Mouse (Mus musculus): ENCODE results near the gene Gsk3a. TPM values are rescaled to one million over a fixed set of nuclear protein-coding genes. Genes with fewer than 3 reads are reported as not detected.
A peak's percentile ranks its signal among the peaks of the same experiment; 100 is the strongest.

The Gsk3a gene
- polyA plus RNA-seq, 1 experiment from 2014 or later, result 15.9 TPM

GRCm38 (mm10) chr7:25238015-25238706, 510 bp upstream of the Gsk3a start:
- Histone ChIP-seq H3K4me3 (ENCODE audit: low read depth, low read length) (peak overlapping the region; percentile 82), H3K9ac (replicated peaks; ENCODE audit: low read depth, low read length) (no peak overlapping the region), H3K27me3 (ENCODE audit: control insufficient read depth, insufficient read depth, low read length) (no peaks in the 10 kb centered on the region), H3K4me1 (ENCODE audit: control insufficient read depth, insufficient read depth, low read length) (peaks cover 15% of the 10 kb centered on the region), H3K4me2 (replicated peaks; ENCODE audit: low read depth, low read length) (peak overlapping the region; percentile 75), H3K36me3 (ENCODE audit: control insufficient read depth, insufficient read depth, low read length) (peaks cover 29% of the 10 kb centered on the region), H3K9me3 (ENCODE audit: control insufficient read depth, low read depth, low read length) (no peaks in the 10 kb centered on the region), H3K27ac (ENCODE audit: low read length) (peak overlapping the region; percentile 70; the same call in 1 of the 2 replicates)
- 0% methylated on average over 23 of the region's 23 CpGs for WGBS
- ATAC-seq (ENCODE audit: insufficient number of reproducible peaks, insufficient read depth, low FRiP score, low read depth), result peak; percentile 90

DNA sequence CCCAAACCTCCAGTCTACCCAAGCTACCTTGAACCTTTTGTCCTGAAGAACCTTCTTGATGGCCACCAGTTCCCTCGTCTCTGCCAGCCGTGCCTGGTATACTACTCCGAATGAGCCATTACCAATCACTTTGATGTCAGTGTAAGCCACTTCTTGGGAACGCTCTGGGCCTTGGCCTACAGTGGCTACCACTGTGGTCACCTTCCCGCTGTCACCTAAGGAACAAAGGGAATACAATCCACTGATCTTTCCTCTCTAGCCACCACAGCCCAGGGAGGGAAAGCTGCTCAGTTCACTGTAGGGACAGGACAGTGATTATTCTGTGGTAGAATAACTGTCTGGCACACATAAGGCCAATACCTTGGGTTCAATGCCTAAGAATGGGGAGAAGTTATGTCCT, 2.1 kb downstream of the Gsk3a start:
- no peak for ATAC-seq (ENCODE audit: insufficient number of reproducible peaks, insufficient read depth, low FRiP score, low read depth)
- no peak overlapping the region for H3K9ac ChIP-seq (replicated peaks; ENCODE audit: low read depth, low read length)
- peaks cover 15% of the 10 kb centered on the region for H3K4me1 ChIP-seq (ENCODE audit: control insufficient read depth, insufficient read depth, low read length)
- WGBS, result 89% methylated on average over 5 of the region's 5 CpGs
- no peak overlapping the region for H3K4me2 ChIP-seq (replicated peaks; ENCODE audit: low read depth, low read length)
- no peaks in the 10 kb centered on the region for H3K27me3 ChIP-seq (ENCODE audit: control insufficient read depth, insufficient read depth, low read length)
- no peak overlapping the region for H3K27ac ChIP-seq (ENCODE audit: low read length)
- peaks cover 38% of the 10 kb centered on the region for H3K36me3 ChIP-seq (ENCODE audit: control insufficient read depth, insufficient read depth, low read length)
- no peaks in the 10 kb centered on the region for H3K9me3 ChIP-seq (ENCODE audit: control insufficient read depth, low read depth, low read length)
- H3K4me3 ChIP-seq (ENCODE audit: low read depth, low read length), result no peak overlapping the region

DNA sequence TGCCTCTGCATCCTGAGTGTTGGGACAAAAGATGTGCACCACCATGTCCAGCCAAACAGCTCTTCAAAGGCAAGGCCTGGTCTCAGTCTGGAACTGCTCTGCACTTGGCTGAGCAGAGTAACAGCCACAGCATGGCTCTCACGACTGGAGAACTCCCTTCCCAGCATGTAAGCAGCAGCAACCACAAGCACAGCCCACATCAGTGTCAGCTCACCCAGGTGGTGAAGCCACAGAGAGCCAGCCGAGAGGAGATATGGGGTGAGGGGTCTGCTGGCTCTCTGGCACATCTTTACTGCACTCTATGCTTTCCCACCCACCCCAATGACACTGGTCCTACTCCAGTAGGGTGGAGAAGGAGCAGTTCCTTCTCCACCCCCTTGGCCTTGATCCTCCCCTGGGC, 4.6 kb downstream of the Gsk3a start:
- H3K4me1 ChIP-seq (ENCODE audit: control insufficient read depth, insufficient read depth, low read length), result peaks cover 15% of the 10 kb centered on the region
- no peak for ATAC-seq (ENCODE audit: insufficient number of reproducible peaks, insufficient read depth, low FRiP score, low read depth)
- H3K36me3 ChIP-seq (ENCODE audit: control insufficient read depth, insufficient read depth, low read length), result peaks cover 62% of the 10 kb centered on the region
- no peaks in the 10 kb centered on the region for H3K9me3 ChIP-seq (ENCODE audit: control insufficient read depth, low read depth, low read length)
- WGBS, result 71% methylated on average over 2 of the region's 2 CpGs
- H3K4me3 ChIP-seq (ENCODE audit: low read depth, low read length), result no peak overlapping the region
- no peak overlapping the region for H3K27ac ChIP-seq (ENCODE audit: low read length)
- no peak overlapping the region for H3K9ac ChIP-seq (replicated peaks; ENCODE audit: low read depth, low read length)
- no peak overlapping the region for H3K4me2 ChIP-seq (replicated peaks; ENCODE audit: low read depth, low read length)
- no peaks in the 10 kb centered on the region for H3K27me3 ChIP-seq (ENCODE audit: control insufficient read depth, insufficient read depth, low read length)

DNA sequence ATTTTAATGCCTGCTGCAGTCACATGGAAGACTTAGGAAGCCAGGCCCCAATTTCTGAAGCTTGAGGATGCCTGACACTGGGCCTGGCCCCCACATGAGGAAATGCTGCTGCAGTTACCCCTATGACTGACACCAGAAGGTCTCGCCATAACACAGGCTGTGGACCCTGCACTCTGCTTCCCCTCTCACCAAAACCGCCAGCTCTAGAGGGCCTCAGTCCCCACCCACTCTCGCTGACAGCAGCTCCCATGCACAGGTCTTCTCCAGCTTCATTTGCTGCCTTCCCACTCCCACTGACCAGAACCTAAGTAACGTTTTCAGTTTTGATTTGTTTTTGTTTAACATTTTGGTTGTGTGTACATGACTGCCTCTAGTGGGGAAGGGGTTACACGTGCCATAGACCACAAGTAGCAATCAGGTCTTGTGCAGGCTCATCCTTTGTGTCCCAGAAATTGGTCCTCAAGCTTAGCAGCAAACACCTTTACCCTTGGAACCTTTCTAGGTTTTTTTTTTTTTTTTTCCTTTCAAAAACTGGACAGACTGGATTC, 5.5 kb downstream of the Gsk3a start:
- H3K4me1 ChIP-seq (ENCODE audit: control insufficient read depth, insufficient read depth, low read length), result peaks cover 15% of the 10 kb centered on the region
- peaks cover 71% of the 10 kb centered on the region for H3K36me3 ChIP-seq (ENCODE audit: control insufficient read depth, insufficient read depth, low read length)
- no peak overlapping the region for H3K27ac ChIP-seq (ENCODE audit: low read length)
- H3K4me2 ChIP-seq (replicated peaks; ENCODE audit: low read depth, low read length), result no peak overlapping the region
- H3K9ac ChIP-seq (replicated peaks; ENCODE audit: low read depth, low read length), result no peak overlapping the region
- no peaks in the 10 kb centered on the region for H3K27me3 ChIP-seq (ENCODE audit: control insufficient read depth, insufficient read depth, low read length)
- no peaks in the 10 kb centered on the region for H3K9me3 ChIP-seq (ENCODE audit: control insufficient read depth, low read depth, low read length)
- no peak overlapping the region for H3K4me3 ChIP-seq (ENCODE audit: low read depth, low read length)
- no peak for ATAC-seq (ENCODE audit: insufficient number of reproducible peaks, insufficient read depth, low FRiP score, low read depth)
- 58% methylated on average over 5 of the region's 5 CpGs for WGBS

- Histone ChIP-seq H3K9ac (replicated peaks; ENCODE audit: low read depth, low read length) (no peak overlapping the region), H3K27ac (ENCODE audit: low read length) (no peak overlapping the region), H3K4me2 (replicated peaks; ENCODE audit: low read depth, low read length) (no peak overlapping the region), H3K9me3 (ENCODE audit: control insufficient read depth, low read depth, low read length) (no peaks in the 10 kb centered on the region), H3K36me3 (ENCODE audit: control insufficient read depth, insufficient read depth, low read length) (peaks cover 84% of the 10 kb centered on the region), H3K4me3 (ENCODE audit: low read depth, low read length) (no peak overlapping the region), H3K27me3 (ENCODE audit: control insufficient read depth, insufficient read depth, low read length) (no peaks in the 10 kb centered on the region), H3K4me1 (ENCODE audit: control insufficient read depth, insufficient read depth, low read length) (peaks cover 5% of the 10 kb centered on the region; the same call in 1 of the 2 replicates)
- ATAC-seq (ENCODE audit: insufficient number of reproducible peaks, insufficient read depth, low FRiP score, low read depth), result no peak
- WGBS, result 85% methylated on average over 9 of the region's 9 CpGs
Measured at GRCm38 (mm10) chr7:25230690-25231285, 6.9 kb downstream of the Gsk3a start.

- Histone ChIP-seq H3K4me1 (ENCODE audit: control insufficient read depth, insufficient read depth, low read length) (peaks cover under 1% of the 10 kb centered on the region; the same call in 1 of the 2 replicates), H3K36me3 (ENCODE audit: control insufficient read depth, insufficient read depth, low read length) (peaks cover 73% of the 10 kb centered on the region), H3K27me3 (ENCODE audit: control insufficient read depth, insufficient read depth, low read length) (no peaks in the 10 kb centered on the region), H3K4me3 (ENCODE audit: low read depth, low read length) (no peak overlapping the region), H3K27ac (ENCODE audit: low read length) (no peak overlapping the region), H3K4me2 (replicated peaks; ENCODE audit: low read depth, low read length) (no peak overlapping the region), H3K9me3 (ENCODE audit: control insufficient read depth, low read depth, low read length) (no peaks in the 10 kb centered on the region), H3K9ac (replicated peaks; ENCODE audit: low read depth, low read length) (no peak overlapping the region)
- no peak for ATAC-seq (ENCODE audit: insufficient number of reproducible peaks, insufficient read depth, low FRiP score, low read depth)
- WGBS, result 100% methylated on average over 1 of the region's 1 CpGs
Measured at GRCm38 (mm10) chr7:25227523-25228300, 9.9 kb downstream of the Gsk3a start.

GRCm38 (mm10) chr7:25222275-25222967, 15.2 kb downstream of the Gsk3a start:
- H3K36me3 ChIP-seq (ENCODE audit: control insufficient read depth, insufficient read depth, low read length), result peaks cover 25% of the 10 kb centered on the region
- no peak overlapping the region for H3K9ac ChIP-seq (replicated peaks; ENCODE audit: low read depth, low read length)
- no peak overlapping the region for H3K27ac ChIP-seq (ENCODE audit: low read length)
- H3K4me2 ChIP-seq (replicated peaks; ENCODE audit: low read depth, low read length), result peak overlapping the region; percentile 87
- H3K4me3 ChIP-seq (ENCODE audit: low read depth, low read length), result peak overlapping the region; percentile 52
- ATAC-seq (ENCODE audit: insufficient number of reproducible peaks, insufficient read depth, low FRiP score, low read depth), result no peak
- H3K4me1 ChIP-seq (ENCODE audit: control insufficient read depth, insufficient read depth, low read length), result peaks cover 25% of the 10 kb centered on the region
- 80% methylated on average over 10 of the region's 10 CpGs for WGBS
- no peaks in the 10 kb centered on the region for H3K27me3 ChIP-seq (ENCODE audit: control insufficient read depth, insufficient read depth, low read length)
- H3K9me3 ChIP-seq (ENCODE audit: control insufficient read depth, low read depth, low read length), result no peaks in the 10 kb centered on the region

Measured in stomach, embryonic 14.5 days (tissue).